Comparison of ENCODE assay signal across 14 mouse cellular contexts in genomic region chr5:122247529-122247928, GRCm38 (mm10). TPM values are rescaled to one million over a fixed set of nuclear protein-coding genes. Genes with fewer than 3 reads are reported as not detected.
DNase-seq lines count a peak whose midpoint lies in the region; TF ChIP-seq lines count a peak whose summit lies in the region.
"Had no signal": no experiment of that assay in that cellular context is flagged by ENCODE, and none has a peak within 500 bp of the region (broad histone marks: within the 10 kb centered on the region; RNA-seq: fewer than 3 reads in every experiment).

No protein-coding gene starts in this region.

- DNase-seq in cerebellum, adult 11-12 months, result peak; percentile 14
- no peak for DNase-seq in cerebellum, adult 2 months
- DNase-seq in left cerebral cortex, adult 11 months (ENCODE audit: low spot score), result peak; percentile 63
- DNase-seq in left cerebral cortex, postnatal 10 days (ENCODE audit: extremely low spot score in 1 of 2, low spot score in 2 of 2), result no peak
- DNase-seq in heart, postnatal 14 days, result peak; percentile 44 to 48
- peak; percentile 61 to 76 for DNase-seq in right cerebral cortex, postnatal 36 days (ENCODE audit: low spot score in 2 of 2)
- no peak for DNase-seq in spleen, postnatal 10 days (ENCODE audit: low spot score in 2 of 2)
- no peak for DNase-seq in yolk sac, embryonic 10.5 days (ENCODE audit: low spot score)
- DNase-seq: kidney, adult 18-20 months; midbrain, embryonic 14.5 days had no signal

- intact Hi-C loops in left cerebral cortex, postnatal 10 days (cut with DNase I), result no loop called here
- intact Hi-C loops in heart, postnatal 14 days (cut with DNase I), result loop anchor here (5.0 kb wide), 1 partner anchor 70 kb away; no protein-coding TSS in a partner anchor

- H3K27ac ChIP-seq in cerebellum, adult 2 months (ENCODE audit: insufficient read depth, low read length), result no peak overlapping the region
- H3K27ac ChIP-seq: hindbrain, embryonic 15.5 days; liver, embryonic 12.5 days; neural tube, embryonic 12.5 days had no signal

- WGBS in cerebellum, adult 2 months, result 89% methylated on average over 11 of the region's 11 CpGs

- H3K4me1 ChIP-seq in cerebellum, adult 2 months (ENCODE audit: control insufficient read depth, insufficient read depth, low read length), result peaks cover 45% of the 10 kb centered on the region
- H3K4me1 ChIP-seq: liver, embryonic 12.5 days; neural tube, embryonic 12.5 days had no signal

- TF ChIP-seq POLR2A in cerebellum, adult 2 months (IDR thresholded peaks at IDR 0.05; ENCODE audit: borderline replicate concordance, insufficient read depth, low read length), result no peak

- TF ChIP-seq CTCF in cerebellum, adult 2 months (IDR thresholded peaks at IDR 0.05; ENCODE audit: borderline replicate concordance, insufficient read depth, low read depth, low read length), result no peak

- H3K27me3 ChIP-seq in cerebellum, adult 2 months (ENCODE audit: control insufficient read depth, insufficient read depth, low read length), result no peaks in the 10 kb centered on the region
- H3K27me3 ChIP-seq: hindbrain, embryonic 15.5 days; liver, embryonic 12.5 days; neural tube, embryonic 12.5 days; Patski had no signal

- H3K4me3 ChIP-seq in cerebellum, adult 2 months (replicated peaks; ENCODE audit: insufficient read depth, low read depth, low read length), result no peak overlapping the region
- H3K4me3 ChIP-seq: hindbrain, embryonic 15.5 days; liver, embryonic 12.5 days; neural tube, embryonic 12.5 days had no signal

RNA-seq across cellular contexts. Expression of gene Tctn1, which starts 16.7 kb away (rescaled TPM):
- polyA plus RNA-seq in cerebellum, adult 2 months (2012; rRNA removed), result 28.6 and 29.2 TPM in 2 replicates
- 10 to 100 TPM; 13.1 to 15.6 TPM for total RNA-seq in left cerebral cortex, postnatal 10 days (2021)
- total RNA-seq in heart, postnatal 14 days (2021), result 1 to 10 TPM; 5.2 to 6.7 TPM

RNA-seq across cellular contexts. Expression of gene Pptc7, which starts 36.6 kb away (rescaled TPM):
- polyA plus RNA-seq in cerebellum, adult 2 months (2012; rRNA removed), result 46.4 and 48.4 TPM in 2 replicates
- 10 to 100 TPM; 22.8 to 24.1 TPM for total RNA-seq in left cerebral cortex, postnatal 10 days (2021)
- 10 to 100 TPM; 85.5 to 87.2 TPM for total RNA-seq in heart, postnatal 14 days (2021)

RNA-seq across cellular contexts. Expression of gene Hvcn1, which starts 40.9 kb away (rescaled TPM):
- polyA plus RNA-seq in cerebellum, adult 2 months (2012; rRNA removed), result 1.00 and 1.3 TPM in 2 replicates
- total RNA-seq in left cerebral cortex, postnatal 10 days (2021), result 1 to 10 TPM; 2.1 to 2.6 TPM
- total RNA-seq in heart, postnatal 14 days (2021), result 1 to 10 TPM; 1.4 TPM

Comparison
In these comparisons a context has a peak if more than half of its experiments do, and no peak if none do; other contexts are left out.
1. DNase-seq: peak in cerebellum, adult 11-12 months (single experiment), left cerebral cortex, adult 11 months (single experiment), heart, postnatal 14 days (2 of 2) and right cerebral cortex, postnatal 36 days (2 of 2); none in cerebellum, adult 2 months (0 of 2), left cerebral cortex, postnatal 10 days (0 of 2), spleen, postnatal 10 days (0 of 2) and yolk sac, embryonic 10.5 days (single experiment).